Mouse (Mus musculus): ENCODE results near the gene Dennd5b. TPM values are rescaled to one million over a fixed set of nuclear protein-coding genes. Genes with fewer than 3 reads are reported as not detected.

Gene Dennd5b
- total and polyA plus RNA-seq, 3 experiments = 0.65 to 1.3 TPM; not detected in 1

DNA sequence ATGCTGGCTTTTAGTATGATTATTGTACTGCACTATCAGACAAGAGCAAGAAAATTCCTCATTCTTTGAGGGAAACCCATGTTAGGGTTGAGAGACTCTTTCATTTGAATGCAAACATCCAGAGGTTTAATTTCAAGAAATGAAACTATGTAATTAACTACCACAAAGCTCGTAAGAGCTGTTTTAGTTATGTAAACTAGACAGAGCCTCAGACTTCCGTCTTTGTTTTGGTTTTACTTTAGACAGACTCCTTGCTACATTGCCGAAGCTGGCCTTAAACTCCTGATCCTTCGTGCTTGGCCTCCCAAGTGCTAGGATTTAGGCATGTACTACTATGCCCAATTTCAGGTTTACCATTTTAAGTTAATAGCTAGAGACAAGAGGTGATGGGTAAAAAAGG lies 61.4 kb downstream of the Dennd5b start:
- no peak for DNase-seq (ENCODE audit: low read depth, low spot score)
- TF ChIP-seq RCOR1 (IDR thresholded peaks at IDR 0.05; ENCODE audit: low read depth, low read length) = no peak
- H3K4me3 ChIP-seq (ENCODE audit: control insufficient read depth in 1 of 2, insufficient read depth in 1 of 2, low read depth in 2 of 2, low read length in 2 of 2) = 0 out of 4 replicates have a peak overlapping the region, but pooled peaks of 1 of the 2 experiments have one; percentile 33
- no peak overlapping the region for H3K9ac ChIP-seq (ENCODE audit: control insufficient read depth, low read depth, low read length, poor library complexity, severe bottlenecking)
- peaks cover 4 to 7% of the 10 kb centered on the region in 2 experiments for H3K27me3 ChIP-seq (ENCODE audit: control insufficient read depth in 1 of 2, insufficient read depth in 2 of 2, low read length in 2 of 2)
- H3K79me2 ChIP-seq (ENCODE audit: control insufficient read depth, insufficient read depth, low read length, poor library complexity) = no peaks in the 10 kb centered on the region
- H3K4me1 ChIP-seq (ENCODE audit: control insufficient read depth in 1 of 2, insufficient read depth in 2 of 2, low read length in 2 of 2) = no peaks in the 10 kb centered on the region
- no peak overlapping the region for H3K27ac ChIP-seq (ENCODE audit: control insufficient read depth, low read depth, low read length)
- no peaks in the 10 kb centered on the region for H3K36me3 ChIP-seq (ENCODE audit: control insufficient read depth in 1 of 2, insufficient read depth in 2 of 2, low read length in 2 of 2)
- H3K9me3 ChIP-seq (replicated peaks; ENCODE audit: insufficient read depth, low read length) = no peaks in the 10 kb centered on the region

DNA sequence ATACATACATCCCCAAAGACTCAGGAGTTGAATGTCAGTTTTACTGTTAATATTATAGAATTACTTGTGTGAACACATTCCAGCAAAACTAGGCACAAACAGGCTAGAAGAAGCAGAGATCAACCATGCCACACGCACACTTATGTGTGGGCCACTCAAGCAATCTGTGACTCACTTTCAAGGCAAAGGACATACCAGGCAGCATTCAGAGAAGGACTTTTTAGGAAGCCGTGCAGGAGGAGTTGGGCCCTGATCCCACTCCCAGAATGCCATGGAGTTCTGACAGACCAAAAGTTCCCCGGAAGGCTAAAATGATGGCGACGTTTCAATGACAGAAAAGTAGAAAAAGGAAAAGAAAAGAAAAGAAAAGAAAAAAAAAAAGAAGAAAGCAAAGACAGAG lies 69.3 kb downstream of the Dennd5b start:
- DNase-seq (ENCODE audit: low read depth, low spot score) = no peak
- peaks cover 0 to 4% of the 10 kb centered on the region in 2 experiments; a peak in 1 of 4 replicates for H3K27me3 ChIP-seq (ENCODE audit: control insufficient read depth in 1 of 2, insufficient read depth in 2 of 2, low read length in 2 of 2)
- H3K4me1 ChIP-seq (ENCODE audit: control insufficient read depth in 1 of 2, insufficient read depth in 2 of 2, low read length in 2 of 2) = no peaks in the 10 kb centered on the region
- H3K27ac ChIP-seq (ENCODE audit: control insufficient read depth, low read depth, low read length) = no peak overlapping the region
- no peaks in the 10 kb centered on the region for H3K79me2 ChIP-seq (ENCODE audit: control insufficient read depth, insufficient read depth, low read length, poor library complexity)
- H3K4me3 ChIP-seq (ENCODE audit: control insufficient read depth in 1 of 2, insufficient read depth in 1 of 2, low read depth in 2 of 2, low read length in 2 of 2) = no peak overlapping the region
- TF ChIP-seq ZC3H11A (IDR thresholded peaks at IDR 0.05; ENCODE audit: low read depth, low read length) (no peak), MEF2A (IDR thresholded peaks at IDR 0.05; ENCODE audit: extremely low read depth, insufficient replicate concordance, low read depth, low read length, poor library complexity, severe bottlenecking) (no peak), JUND (IDR thresholded peaks at IDR 0.05; ENCODE audit: low read depth, low read length) (no peak), UBTF (IDR thresholded peaks at IDR 0.05; ENCODE audit: borderline replicate concordance, insufficient read depth, low read depth, low read length) (no peak), ZMIZ1 (IDR thresholded peaks at IDR 0.05; ENCODE audit: low read depth, low read length) (no peak), ZKSCAN1 (IDR thresholded peaks at IDR 0.05; ENCODE audit: low read depth, low read length) (no peak), E2F4 (IDR thresholded peaks at IDR 0.05; ENCODE audit: borderline replicate concordance, low read depth, low read length) (no peak), KAT2A (conservative IDR thresholded peaks at IDR 0.05; ENCODE audit: low read depth, low read length) (no peak), RCOR1 (IDR thresholded peaks at IDR 0.05; ENCODE audit: low read depth, low read length) (no peak), USF1 (IDR thresholded peaks at IDR 0.05; ENCODE audit: low read depth, low read length) (no peak), POLR2AphosphoS5 (IDR thresholded peaks at IDR 0.05; ENCODE audit: borderline replicate concordance, low read depth, low read length) (no peak), MAZ (IDR thresholded peaks at IDR 0.05; ENCODE audit: low read depth, low read length) (no peak), HCFC1 (IDR thresholded peaks at IDR 0.05; ENCODE audit: low read depth, low read length) (no peak), POLR2A (IDR thresholded peaks at IDR 0.05; ENCODE audit: control insufficient read depth in 1 of 2, insufficient read depth in 1 of 2, low read depth in 1 of 2, low read length in 2 of 2, poor library complexity in 1 of 2) (no peak)
- no peaks in the 10 kb centered on the region for H3K9me3 ChIP-seq (replicated peaks; ENCODE audit: insufficient read depth, low read length)
- no peaks in the 10 kb centered on the region for H3K36me3 ChIP-seq (ENCODE audit: control insufficient read depth in 1 of 2, insufficient read depth in 2 of 2, low read length in 2 of 2)
- no peak overlapping the region for H3K9ac ChIP-seq (ENCODE audit: control insufficient read depth, low read depth, low read length, poor library complexity, severe bottlenecking)

DNA sequence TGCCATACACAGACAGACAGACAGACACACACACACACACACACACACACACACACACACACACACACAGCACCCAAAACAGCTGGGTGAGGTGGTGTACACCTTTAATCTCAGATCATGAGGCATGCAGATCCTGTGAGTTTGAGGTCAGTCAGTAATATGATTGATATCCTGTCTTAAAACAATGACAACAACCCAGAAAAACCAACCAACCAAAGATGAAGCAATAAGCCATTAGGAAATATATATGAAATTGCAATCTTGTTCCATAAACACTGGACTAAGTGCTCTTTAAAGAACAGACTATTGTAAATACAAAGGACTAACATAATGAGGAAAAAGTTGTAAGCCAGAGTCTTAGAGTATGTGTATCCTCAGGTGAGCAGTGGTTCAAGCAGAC lies 70.1 kb downstream of the Dennd5b start:
- no peaks in the 10 kb centered on the region for H3K36me3 ChIP-seq (ENCODE audit: control insufficient read depth in 1 of 2, insufficient read depth in 2 of 2, low read length in 2 of 2)
- no peaks in the 10 kb centered on the region for H3K9me3 ChIP-seq (replicated peaks; ENCODE audit: insufficient read depth, low read length)
- no peak overlapping the region for H3K27ac ChIP-seq (ENCODE audit: control insufficient read depth, low read depth, low read length)
- no peak for DNase-seq (ENCODE audit: low read depth, low spot score)
- TF ChIP-seq MEF2A (IDR thresholded peaks at IDR 0.05; ENCODE audit: extremely low read depth, insufficient replicate concordance, low read depth, low read length, poor library complexity, severe bottlenecking) (no peak), HCFC1 (IDR thresholded peaks at IDR 0.05; ENCODE audit: low read depth, low read length) (no peak), SIN3A (IDR thresholded peaks at IDR 0.05; ENCODE audit: low read length) (no peak), MAZ (IDR thresholded peaks at IDR 0.05; ENCODE audit: low read depth, low read length) (no peak), CTCF (IDR thresholded peaks at IDR 0.05 in 2 of 3, conservative IDR thresholded peaks at IDR 0.05 in 1 of 3; ENCODE audit: control insufficient read depth in 1 of 3, insufficient read depth in 1 of 3, low read depth in 2 of 3, low read length in 3 of 3, poor library complexity in 1 of 3, severe bottlenecking in 1 of 3) (no peak), NELFE (IDR thresholded peaks at IDR 0.05; ENCODE audit: low read depth, low read length) (no peak), MYB (IDR thresholded peaks at IDR 0.05; ENCODE audit: low read depth, low read length) (no peak), BHLHE40 (IDR thresholded peaks at IDR 0.05; ENCODE audit: borderline replicate concordance, low read depth, low read length) (no peak), RCOR1 (IDR thresholded peaks at IDR 0.05; ENCODE audit: low read depth, low read length) (no peak), UBTF (IDR thresholded peaks at IDR 0.05; ENCODE audit: borderline replicate concordance, insufficient read depth, low read depth, low read length) (no peak), E2F4 (IDR thresholded peaks at IDR 0.05; ENCODE audit: borderline replicate concordance, low read depth, low read length) (no peak), TCF12 (IDR thresholded peaks at IDR 0.05; ENCODE audit: low read depth, low read length) (no peak), SMC3 (IDR thresholded peaks at IDR 0.05; ENCODE audit: low read depth, low read length) (no peak), JUND (IDR thresholded peaks at IDR 0.05; ENCODE audit: low read depth, low read length) (no peak), MAX (IDR thresholded peaks at IDR 0.05; ENCODE audit: low read length) (no peak), ETS1 (IDR thresholded peaks at IDR 0.05; ENCODE audit: low read depth, low read length) (no peak), GATA1 (IDR thresholded peaks at IDR 0.05; ENCODE audit: low read depth, low read length) (no peak)
- no peaks in the 10 kb centered on the region for H3K79me2 ChIP-seq (ENCODE audit: control insufficient read depth, insufficient read depth, low read length, poor library complexity)
- H3K27me3 ChIP-seq (ENCODE audit: control insufficient read depth in 1 of 2, insufficient read depth in 2 of 2, low read length in 2 of 2) = no peaks in the 10 kb centered on the region; a peak in 1 of 4 replicates
- H3K9ac ChIP-seq (ENCODE audit: control insufficient read depth, low read depth, low read length, poor library complexity, severe bottlenecking) = no peak overlapping the region
- no peak overlapping the region for H3K4me3 ChIP-seq (ENCODE audit: control insufficient read depth in 1 of 2, insufficient read depth in 1 of 2, low read depth in 2 of 2, low read length in 2 of 2)
- no peaks in the 10 kb centered on the region for H3K4me1 ChIP-seq (ENCODE audit: control insufficient read depth in 1 of 2, insufficient read depth in 2 of 2, low read length in 2 of 2)

Data from MEL (cell line).